ENCODE assay signal across 9 mouse cellular contexts in genomic region chr15:85703194-85703641, GRCm38 (mm10). TPM values are rescaled to one million over a fixed set of nuclear protein-coding genes. Genes with fewer than 3 reads are reported as not detected.
DNase-seq lines count a peak whose midpoint lies in the region; ATAC-seq and TF ChIP-seq lines count a peak whose summit lies in the region.
"Had no signal": no experiment of that assay in that cellular context is flagged by ENCODE, and none has a peak within 500 bp of the region (broad histone marks: within the 10 kb centered on the region; RNA-seq: fewer than 3 reads in every experiment).

No protein-coding gene starts in this region.

- no peak overlapping the region for H3K4me3 ChIP-seq in midbrain, embryonic 15.5 days
- H3K4me3 ChIP-seq in midbrain, embryonic 16.5 days (ENCODE audit: low read depth, low read length) = no peak overlapping the region
- no peak overlapping the region for H3K4me3 ChIP-seq in hindbrain, embryonic 12.5 days
- no peak overlapping the region for H3K4me3 ChIP-seq in liver, postnatal 0 days (ENCODE audit: low read depth, low read length)

- H3K4me2 ChIP-seq in midbrain, embryonic 15.5 days = no peak overlapping the region
- H3K4me2 ChIP-seq in midbrain, embryonic 16.5 days (ENCODE audit: low read length) = no peak overlapping the region
- no peak overlapping the region for H3K4me2 ChIP-seq in hindbrain, embryonic 12.5 days (replicated peaks)
- H3K4me2 ChIP-seq in liver, postnatal 0 days (ENCODE audit: low read depth, low read length) = no peak overlapping the region
- H3K4me2 ChIP-seq: lung, embryonic 14.5 days had no signal

- TF ChIP-seq CTCF in liver, postnatal 0 days (IDR thresholded peaks at IDR 0.05; ENCODE audit: low read depth) = no peak

- H3K9ac ChIP-seq in midbrain, embryonic 15.5 days = no peak overlapping the region
- H3K9ac ChIP-seq in midbrain, embryonic 16.5 days (ENCODE audit: low read depth, low read length) = no peak overlapping the region
- H3K9ac ChIP-seq in hindbrain, embryonic 12.5 days = no peak overlapping the region
- no peak overlapping the region for H3K9ac ChIP-seq in liver, postnatal 0 days (replicated peaks)
- H3K9ac ChIP-seq: lung, embryonic 14.5 days had no signal

- peaks cover 38% of the 10 kb centered on the region for H3K36me3 ChIP-seq in midbrain, embryonic 15.5 days (replicated peaks)
- peaks cover 24% of the 10 kb centered on the region for H3K36me3 ChIP-seq in midbrain, embryonic 16.5 days (ENCODE audit: control insufficient read depth, insufficient read depth, low read length)
- peaks cover 78% of the 10 kb centered on the region for H3K36me3 ChIP-seq in hindbrain, embryonic 12.5 days
- H3K36me3 ChIP-seq in liver, postnatal 0 days (replicated peaks; ENCODE audit: insufficient read depth, low read length) = 0 out of 2 replicates have a peak, but pooled peaks cover 3% of the 10 kb centered on the region

- TF ChIP-seq EP300 in liver, postnatal 0 days (IDR thresholded peaks at IDR 0.05; ENCODE audit: low read depth) = no peak

- H3K4me1 ChIP-seq in midbrain, embryonic 15.5 days = peaks cover 9% of the 10 kb centered on the region; the same call in 1 of the 2 replicates
- no peaks in the 10 kb centered on the region; the same call in 1 of the 2 replicates for H3K4me1 ChIP-seq in midbrain, embryonic 16.5 days (ENCODE audit: control insufficient read depth, insufficient read depth, low read length)
- peaks cover 20% of the 10 kb centered on the region for H3K4me1 ChIP-seq in hindbrain, embryonic 12.5 days
- peaks cover 9% of the 10 kb centered on the region for H3K4me1 ChIP-seq in liver, postnatal 0 days (ENCODE audit: insufficient read depth)

- DNase-seq in adrenal gland, adult (ENCODE audit: inconsistent age in 2 of 2, low spot score in 1 of 2) = peak; percentile 78 to 91
- DNase-seq in adrenal gland, postnatal 4 days (ENCODE audit: low spot score in 2 of 2) = no peak
- DNase-seq in lung, postnatal 10 days = peak; percentile 82
- no peak for DNase-seq in liver, postnatal 0 days
- DNase-seq in gastrocnemius, postnatal 36 days = no peak
- DNase-seq: lung, embryonic 14.5 days had no signal

- WGBS in midbrain, embryonic 15.5 days = 72% methylated on average over 11 of the region's 11 CpGs
- 77% methylated on average over 11 of the region's 11 CpGs for WGBS in midbrain, embryonic 16.5 days
- WGBS in hindbrain, embryonic 12.5 days = 60% methylated on average over 11 of the region's 11 CpGs
- WGBS in liver, postnatal 0 days (ENCODE audit: insufficient replicate concordance) = 79% methylated on average over 10 of the region's 11 CpGs

- H3K27me3 ChIP-seq in midbrain, embryonic 15.5 days (replicated peaks) = no peaks in the 10 kb centered on the region
- no peaks in the 10 kb centered on the region for H3K27me3 ChIP-seq in midbrain, embryonic 16.5 days (ENCODE audit: control insufficient read depth, insufficient read depth, low read depth, low read length)
- no peaks in the 10 kb centered on the region; the same call in 1 of the 2 replicates for H3K27me3 ChIP-seq in hindbrain, embryonic 12.5 days
- no peaks in the 10 kb centered on the region for H3K27me3 ChIP-seq in liver, postnatal 0 days (ENCODE audit: insufficient read depth, low read length)

- no peaks in the 10 kb centered on the region for H3K9me3 ChIP-seq in midbrain, embryonic 15.5 days
- H3K9me3 ChIP-seq in midbrain, embryonic 16.5 days (replicated peaks; ENCODE audit: control insufficient read depth, low read length, poor library complexity, severe bottlenecking) = no peaks in the 10 kb centered on the region
- H3K9me3 ChIP-seq in hindbrain, embryonic 12.5 days (replicated peaks) = no peaks in the 10 kb centered on the region
- no peaks in the 10 kb centered on the region for H3K9me3 ChIP-seq in liver, postnatal 0 days (ENCODE audit: low read length)

- peak overlapping the region; percentile 65; the same call in 1 of the 2 replicates for H3K27ac ChIP-seq in midbrain, embryonic 15.5 days
- H3K27ac ChIP-seq in midbrain, embryonic 16.5 days (ENCODE audit: low read length) = no peak overlapping the region
- peak overlapping the region; percentile 52; the same call in 1 of the 2 replicates for H3K27ac ChIP-seq in hindbrain, embryonic 12.5 days
- H3K27ac ChIP-seq in liver, postnatal 0 days (ENCODE audit: low read depth) = no peak overlapping the region

- intact Hi-C loops in gastrocnemius, postnatal 36 days (cut with DNase I) = no loop called here

- no peak; the same call in 1 of the 2 replicates for ATAC-seq in midbrain, embryonic 15.5 days (replicated peaks)
- ATAC-seq in midbrain, embryonic 16.5 days = no peak; the same call in 1 of the 2 replicates
- ATAC-seq in hindbrain, embryonic 12.5 days (ENCODE audit: low FRiP score) = no peak
- no peak for ATAC-seq in liver, postnatal 0 days

RNA-seq across cellular contexts. Expression of gene Ppara, which starts 31.6 kb away (rescaled TPM):
- total RNA-seq in adrenal gland, postnatal 4 days (2021) = 10 to 100 TPM; 17.2 to 29.4 TPM
- polyA plus RNA-seq in midbrain, embryonic 15.5 days (2015; fragmentation: Nextera tagmentation; extraction: Ambion mirVana) = 1.3 and 2.2 TPM in 2 replicates
- 1.5 and 1.9 TPM in 2 replicates for polyA plus RNA-seq in midbrain, embryonic 16.5 days (2015; fragmentation: Nextera tagmentation; extraction: Ambion mirVana)
- 1.0 and 1.1 TPM in 2 replicates for polyA plus RNA-seq in hindbrain, embryonic 12.5 days (2016; fragmentation: Nextera tagmentation; extraction: Ambion mirVana)
- 169 and 185 TPM in 2 replicates for polyA plus RNA-seq in liver, postnatal 0 days (2015; fragmentation: Nextera tagmentation; extraction: Ambion mirVana)
- 10 to 100 TPM; 14.5 to 16.5 TPM for total RNA-seq in gastrocnemius, postnatal 36 days (2021)

Comparison
In these comparisons a context has a peak if more than half of its experiments do, and no peak if none do; other contexts are left out.
1. DNase-seq: peak in adrenal gland, adult (2 of 2) and lung, postnatal 10 days (single experiment); none in adrenal gland, postnatal 4 days (0 of 2), liver, postnatal 0 days (single experiment) and gastrocnemius, postnatal 36 days (0 of 2).
2. H3K27ac ChIP-seq: peak in midbrain, embryonic 15.5 days (single experiment) and hindbrain, embryonic 12.5 days (single experiment); none in midbrain, embryonic 16.5 days (single experiment) and liver, postnatal 0 days (single experiment).
3. RNA of gene Ppara, which starts 31.6 kb away (polyA plus RNA-seq): 169 to 185 TPM in liver, postnatal 0 days; 1.5 to 1.9 TPM in midbrain, embryonic 16.5 days, 1.3 to 2.2 TPM in midbrain, embryonic 15.5 days and 1.0 to 1.1 TPM in hindbrain, embryonic 12.5 days; every median in the first group is over 10 times any median in the second.